Mouse (Mus musculus) left cerebral cortex, postnatal 25 days (tissue): ENCODE results near the gene Kyat3. TPM values are rescaled to one million over a fixed set of nuclear protein-coding genes. Genes with fewer than 3 reads are reported as not detected.

ENCODE experiments used
- total RNA-seq, 2 experiments: library from RNA; stranded (reverse); gene quantifications; 2 replicates each; pipeline ENCODE4 v1.2.3; 2021

Gene Kyat3
- total RNA-seq, 2 experiments from 2014 or later = 4.6 to 6.6 TPM

Other genes with a start within 250 kb of the Kyat3 start
- 1 to 10 TPM; 1.7 to 2.1 TPM for gene Gbp5, start 207.1 kb upstream of the Kyat3 start, total RNA-seq
- gene Gbp7, start 170.7 kb upstream of the Kyat3 start, total RNA-seq = 1 to 10 TPM; 2.4 to 2.6 TPM
- gene Gbp3, start 141.0 kb upstream of the Kyat3 start, total RNA-seq = 1 to 10 TPM; 4.1 to 5.2 TPM
- gene Gbp2b, start 106.2 kb upstream of the Kyat3 start, total RNA-seq = not detected
- 1 to 10 TPM; 1.3 to 1.4 TPM for gene Gbp2, start 80.4 kb upstream of the Kyat3 start, total RNA-seq
- 10 to 100 TPM; 39.6 to 41.3 TPM for gene Gtf2b, start 64.0 kb downstream of the Kyat3 start, total RNA-seq
- gene Pkn2, start 181.0 kb downstream of the Kyat3 start, total RNA-seq = 10 to 100 TPM; 27.7 to 36.8 TPM